Mouse (Mus musculus) embryo, embryonic 11.5 days (tissue): ENCODE measurements at regions not wholly inside any gene's neighbourhood (a gene's known extent, or its start where the extent isn't known, plus 50 kb on each side); places are given as distances from the start of the nearest gene placed in this dataset.
A peak's percentile ranks its signal among the peaks of the same experiment; 100 is the strongest.
"Not testable (repeated sequence)": the region's sequence is repeated elsewhere in the genome, so short reads cannot be mapped to it uniquely, and the experiment has no call there.

Experiments
- DNase-seq: peaks from one replicate; pipeline ENCODE4 v3.0.0-alpha.2; 2012; ENCODE audit warnings: low read depth, low spot score

- no peak for DNase-seq
Observed at GRCm38 (mm10) chr3:49686182-49686895, 70.8 kb downstream of the Pcdh18 start.

GRCm38 (mm10) chr3:49674921-49675320, 82.2 kb downstream of the Pcdh18 start:
- no peak for DNase-seq

GRCm38 (mm10) chr3:49672685-49673184, 84.4 kb downstream of the Pcdh18 start:
- no peak for DNase-seq

- DNase-seq: no peak
Observed at GRCm38 (mm10) chr3:49667543-49668338, 89.4 kb downstream of the Pcdh18 start.

GRCm38 (mm10) chr3:49666516-49666915, 90.6 kb downstream of the Pcdh18 start:
- no peak for DNase-seq

- no peak for DNase-seq
Observed at GRCm38 (mm10) chr3:49648895-49649175, 108.3 kb downstream of the Pcdh18 start.

GRCm38 (mm10) chr3:49648040-49648894, 108.9 kb downstream of the Pcdh18 start:
- DNase-seq: no peak

- DNase-seq: no peak
Observed at GRCm38 (mm10) chr3:49644993-49645392, 112.1 kb downstream of the Pcdh18 start.

GRCm38 (mm10) chr3:49643871-49644270, 113.3 kb downstream of the Pcdh18 start:
- no peak for DNase-seq

- DNase-seq: peak; percentile 84
Observed at GRCm38 (mm10) chr3:49641966-49642758, 115.0 kb downstream of the Pcdh18 start.

- no peak for DNase-seq
Observed at GRCm38 (mm10) chr3:49641411-49641810, 115.7 kb downstream of the Pcdh18 start.

GRCm38 (mm10) chr3:49638601-49639000, 118.5 kb downstream of the Pcdh18 start:
- no peak for DNase-seq

GRCm38 (mm10) chr3:49636676-49637075, 120.4 kb downstream of the Pcdh18 start:
- DNase-seq: no peak

GRCm38 (mm10) chr3:49592706-49593451, 164.2 kb downstream of the Pcdh18 start:
- DNase-seq: peak; percentile 42

- no peak for DNase-seq
Observed at GRCm38 (mm10) chr3:49590234-49590633, 166.9 kb downstream of the Pcdh18 start.

- peak; percentile 24 for DNase-seq
Observed at GRCm38 (mm10) chr3:49586531-49587168, 170.5 kb downstream of the Pcdh18 start.

- not testable (repeated sequence) for DNase-seq
Observed at GRCm38 (mm10) chr3:49585962-49586361, 171.2 kb downstream of the Pcdh18 start.

GRCm38 (mm10) chr3:49566769-49567729, 190.1 kb downstream of the Pcdh18 start:
- no peak for DNase-seq

- DNase-seq: no peak
Observed at GRCm38 (mm10) chr3:49527642-49528041, 229.5 kb downstream of the Pcdh18 start.
